Mouse (Mus musculus): ENCODE data around the gene Ces2h. TPM values are rescaled to one million over a fixed set of nuclear protein-coding genes. Genes with fewer than 3 reads are reported as not detected.

The Ces2h gene
- not detected in 2 replicates for polyA plus RNA-seq (2014; fragmentation: Nextera tagmentation; extraction: Ambion mirVana)

- no peak for DNase-seq (ENCODE audit: low spot score)
- WGBS: 82% methylated on average over 7 of the region's 7 CpGs
- no peak within 1 kb of the TSS for H3K4me3 ChIP-seq (ENCODE audit: low read depth, low read length)
- no peak within 1 kb of the TSS for H3K27ac ChIP-seq (replicated peaks; ENCODE audit: low read depth, low read length)
- no peak within 1 kb of the TSS for H3K9ac ChIP-seq (ENCODE audit: low read length)
- no peaks in the 10 kb centered on the region for H3K36me3 ChIP-seq (ENCODE audit: control insufficient read depth, insufficient read depth, low read length)
- ATAC-seq (ENCODE audit: insufficient number of reproducible peaks, low FRiP score, low TSS enrichment, low read depth): no peak
- H3K27me3 ChIP-seq (ENCODE audit: control insufficient read depth, insufficient read depth, low read length): no peaks in the 10 kb centered on the region
- H3K4me1 ChIP-seq (ENCODE audit: control insufficient read depth, insufficient read depth, low read length): no peaks in the 10 kb centered on the region
- no peaks in the 10 kb centered on the region for H3K9me3 ChIP-seq (ENCODE audit: control insufficient read depth, low read length)
- no peak within 1 kb of the TSS for H3K4me2 ChIP-seq (ENCODE audit: low read depth, severe bottlenecking)
Observed at GRCm38 (mm10) chr8:105000586-105000985, at the start of gene Ces2h. Ces2h (plus strand) TSS chr8:105000853.

GRCm38 (mm10) chr8:104961537-104961961 is 39.1 kb upstream of the Ces2h start, which contains the start of gene Ces2g:
Ces2g (plus strand) TSS chr8:104961718.
- Histone ChIP-seq H3K27ac (replicated peaks; ENCODE audit: low read depth, low read length) (no peak within 1 kb of the TSS), H3K9me3 (ENCODE audit: control insufficient read depth, low read length) (no peaks in the 10 kb centered on the region), H3K9ac (ENCODE audit: low read length) (no peak within 1 kb of the TSS), H3K4me2 (ENCODE audit: low read depth, severe bottlenecking) (no peak within 1 kb of the TSS), H3K27me3 (ENCODE audit: control insufficient read depth, insufficient read depth, low read length) (no peaks in the 10 kb centered on the region), H3K4me3 (ENCODE audit: low read depth, low read length) (no peak within 1 kb of the TSS), H3K36me3 (ENCODE audit: control insufficient read depth, insufficient read depth, low read length) (no peaks in the 10 kb centered on the region), H3K4me1 (ENCODE audit: control insufficient read depth, insufficient read depth, low read length) (no peaks in the 10 kb centered on the region)
- 70% methylated on average over 5 of the region's 5 CpGs for WGBS
- DNase-seq (ENCODE audit: low spot score) (no peak), ATAC-seq (ENCODE audit: insufficient number of reproducible peaks, low FRiP score, low TSS enrichment, low read depth) (no peak)

GRCm38 (mm10) chr8:104962229-104962901 is 38.3 kb upstream of the Ces2h start:
- Histone ChIP-seq H3K27ac (replicated peaks; ENCODE audit: low read depth, low read length) (no peak overlapping the region), H3K36me3 (ENCODE audit: control insufficient read depth, insufficient read depth, low read length) (no peaks in the 10 kb centered on the region), H3K4me3 (ENCODE audit: low read depth, low read length) (no peak overlapping the region), H3K4me2 (ENCODE audit: low read depth, severe bottlenecking) (no peak overlapping the region), H3K4me1 (ENCODE audit: control insufficient read depth, insufficient read depth, low read length) (no peaks in the 10 kb centered on the region), H3K9ac (ENCODE audit: low read length) (no peak overlapping the region), H3K9me3 (ENCODE audit: control insufficient read depth, low read length) (no peaks in the 10 kb centered on the region), H3K27me3 (ENCODE audit: control insufficient read depth, insufficient read depth, low read length) (no peaks in the 10 kb centered on the region)
- DNase-seq (ENCODE audit: low spot score) (no peak), ATAC-seq (ENCODE audit: insufficient number of reproducible peaks, low FRiP score, low TSS enrichment, low read depth) (no peak)
- 74% methylated on average over 8 of the region's 8 CpGs for WGBS

GRCm38 (mm10) chr8:104963375-104963894 is 37.2 kb upstream of the Ces2h start:
- ATAC-seq (ENCODE audit: insufficient number of reproducible peaks, low FRiP score, low TSS enrichment, low read depth) (no peak), DNase-seq (ENCODE audit: low spot score) (no peak)
- Histone ChIP-seq H3K4me1 (ENCODE audit: control insufficient read depth, insufficient read depth, low read length) (no peaks in the 10 kb centered on the region), H3K9me3 (ENCODE audit: control insufficient read depth, low read length) (no peaks in the 10 kb centered on the region), H3K36me3 (ENCODE audit: control insufficient read depth, insufficient read depth, low read length) (no peaks in the 10 kb centered on the region), H3K27me3 (ENCODE audit: control insufficient read depth, insufficient read depth, low read length) (no peaks in the 10 kb centered on the region), H3K9ac (ENCODE audit: low read length) (no peak overlapping the region), H3K4me2 (ENCODE audit: low read depth, severe bottlenecking) (no peak overlapping the region), H3K4me3 (ENCODE audit: low read depth, low read length) (no peak overlapping the region), H3K27ac (replicated peaks; ENCODE audit: low read depth, low read length) (no peak overlapping the region)
- 88% methylated on average over 4 of the region's 4 CpGs for WGBS

DNA sequence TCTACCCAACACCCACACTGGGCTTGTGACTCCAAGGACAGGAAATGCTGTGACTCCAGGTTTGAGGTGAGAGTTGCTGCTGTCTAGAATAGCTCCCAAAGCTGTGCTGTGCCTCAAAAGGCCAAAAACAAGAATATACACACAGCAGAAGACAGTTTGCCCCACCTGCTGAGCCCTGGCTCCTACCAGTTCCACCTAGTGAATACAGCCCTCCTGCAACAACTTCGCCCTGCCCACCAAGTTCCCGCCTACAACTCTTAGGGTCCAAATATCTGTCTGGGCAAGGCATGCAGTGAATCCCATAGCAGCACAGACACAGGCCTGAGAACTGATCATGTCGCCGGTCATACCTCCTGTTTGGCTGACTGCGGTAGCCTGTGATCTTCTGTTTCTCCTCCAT is 16.5 kb upstream of the Ces2h start:
- H3K27me3 ChIP-seq (ENCODE audit: control insufficient read depth, insufficient read depth, low read length): no peaks in the 10 kb centered on the region
- ATAC-seq (ENCODE audit: insufficient number of reproducible peaks, low FRiP score, low TSS enrichment, low read depth) (no peak), DNase-seq (ENCODE audit: low spot score) (no peak)
- no peak overlapping the region for H3K9ac ChIP-seq (ENCODE audit: low read length)
- 89% methylated on average over 5 of the region's 5 CpGs for WGBS
- no peaks in the 10 kb centered on the region for H3K36me3 ChIP-seq (ENCODE audit: control insufficient read depth, insufficient read depth, low read length)
- H3K4me2 ChIP-seq (ENCODE audit: low read depth, severe bottlenecking): no peak overlapping the region
- no peak overlapping the region for H3K4me3 ChIP-seq (ENCODE audit: low read depth, low read length)
- H3K4me1 ChIP-seq (ENCODE audit: control insufficient read depth, insufficient read depth, low read length): no peaks in the 10 kb centered on the region
- no peaks in the 10 kb centered on the region for H3K9me3 ChIP-seq (ENCODE audit: control insufficient read depth, low read length)
- no peak overlapping the region for H3K27ac ChIP-seq (replicated peaks; ENCODE audit: low read depth, low read length)

DNA sequence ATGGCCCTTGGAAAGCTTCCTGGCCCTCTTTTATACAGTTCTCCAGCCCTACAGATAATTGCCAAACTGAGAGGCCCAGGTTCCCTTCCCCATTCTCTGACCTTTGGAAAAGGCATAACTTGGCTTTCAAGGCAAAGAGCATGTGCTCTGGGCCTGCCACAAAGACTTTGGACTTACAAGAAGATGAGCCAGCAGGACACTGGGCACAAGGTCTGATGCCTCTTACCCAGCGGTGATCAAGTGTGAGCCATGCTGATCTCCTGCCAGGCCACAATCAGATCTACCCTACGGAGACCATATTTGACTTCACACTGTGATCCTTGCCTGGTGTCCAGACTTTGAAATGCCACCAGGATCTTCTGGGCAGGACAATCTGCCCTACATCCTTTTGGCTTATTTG is 15.7 kb upstream of the Ces2h start:
- Histone ChIP-seq H3K4me2 (ENCODE audit: low read depth, severe bottlenecking) (no peak overlapping the region), H3K27me3 (ENCODE audit: control insufficient read depth, insufficient read depth, low read length) (no peaks in the 10 kb centered on the region), H3K9ac (ENCODE audit: low read length) (no peak overlapping the region), H3K36me3 (ENCODE audit: control insufficient read depth, insufficient read depth, low read length) (no peaks in the 10 kb centered on the region), H3K9me3 (ENCODE audit: control insufficient read depth, low read length) (no peaks in the 10 kb centered on the region), H3K27ac (replicated peaks; ENCODE audit: low read depth, low read length) (no peak overlapping the region), H3K4me1 (ENCODE audit: control insufficient read depth, insufficient read depth, low read length) (no peaks in the 10 kb centered on the region), H3K4me3 (ENCODE audit: low read depth, low read length) (no peak overlapping the region)
- WGBS: 90% methylated on average over 2 of the region's 2 CpGs
- no peak for DNase-seq (ENCODE audit: low spot score)
- no peak for ATAC-seq (ENCODE audit: insufficient number of reproducible peaks, low FRiP score, low TSS enrichment, low read depth)

GRCm38 (mm10) chr8:104998191-104998590 is 2.5 kb upstream of the Ces2h start:
- H3K9me3 ChIP-seq (ENCODE audit: control insufficient read depth, low read length): no peaks in the 10 kb centered on the region
- H3K27me3 ChIP-seq (ENCODE audit: control insufficient read depth, insufficient read depth, low read length): no peaks in the 10 kb centered on the region
- no peak for DNase-seq (ENCODE audit: low spot score)
- H3K27ac ChIP-seq (replicated peaks; ENCODE audit: low read depth, low read length): no peak overlapping the region
- no peak for ATAC-seq (ENCODE audit: insufficient number of reproducible peaks, low FRiP score, low TSS enrichment, low read depth)
- no peak overlapping the region for H3K4me2 ChIP-seq (ENCODE audit: low read depth, severe bottlenecking)
- H3K4me3 ChIP-seq (ENCODE audit: low read depth, low read length): no peak overlapping the region
- no peaks in the 10 kb centered on the region for H3K36me3 ChIP-seq (ENCODE audit: control insufficient read depth, insufficient read depth, low read length)
- no peak overlapping the region for H3K9ac ChIP-seq (ENCODE audit: low read length)
- H3K4me1 ChIP-seq (ENCODE audit: control insufficient read depth, insufficient read depth, low read length): no peaks in the 10 kb centered on the region
- WGBS: 79% methylated on average over 6 of the region's 6 CpGs

DNA sequence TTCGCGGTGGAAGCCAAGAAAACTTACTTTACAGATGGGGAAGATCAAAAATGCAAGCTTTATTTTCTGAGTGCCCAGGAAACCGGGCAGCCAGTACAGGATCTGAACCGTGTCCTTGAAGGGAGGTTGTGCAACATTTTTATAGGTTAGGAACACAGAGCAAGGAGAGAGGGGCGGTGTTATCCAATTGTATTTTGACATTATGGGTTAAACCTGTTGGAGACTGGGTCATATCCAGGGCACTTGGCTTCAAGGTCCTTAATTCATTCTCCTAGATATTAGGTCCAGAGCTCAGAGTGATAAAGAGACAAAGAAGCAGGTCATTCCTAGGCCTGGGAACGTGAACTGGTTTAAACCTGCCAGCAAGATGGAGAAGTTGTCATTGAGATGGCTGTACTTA is 1.5 kb upstream of the Ces2h start:
- no peak overlapping the region for H3K4me3 ChIP-seq (ENCODE audit: low read depth, low read length)
- H3K4me2 ChIP-seq (ENCODE audit: low read depth, severe bottlenecking): no peak overlapping the region
- ATAC-seq (ENCODE audit: insufficient number of reproducible peaks, low FRiP score, low TSS enrichment, low read depth): no peak
- no peak overlapping the region for H3K9ac ChIP-seq (ENCODE audit: low read length)
- H3K27ac ChIP-seq (replicated peaks; ENCODE audit: low read depth, low read length): no peak overlapping the region
- no peaks in the 10 kb centered on the region for H3K4me1 ChIP-seq (ENCODE audit: control insufficient read depth, insufficient read depth, low read length)
- 86% methylated on average over 6 of the region's 6 CpGs for WGBS
- no peak for DNase-seq (ENCODE audit: low spot score)
- no peaks in the 10 kb centered on the region for H3K27me3 ChIP-seq (ENCODE audit: control insufficient read depth, insufficient read depth, low read length)
- no peaks in the 10 kb centered on the region for H3K36me3 ChIP-seq (ENCODE audit: control insufficient read depth, insufficient read depth, low read length)
- no peaks in the 10 kb centered on the region for H3K9me3 ChIP-seq (ENCODE audit: control insufficient read depth, low read length)

GRCm38 (mm10) chr8:105010000-105010399 is 9.3 kb downstream of the Ces2h start:
- ATAC-seq (ENCODE audit: insufficient number of reproducible peaks, low FRiP score, low TSS enrichment, low read depth): no peak
- Histone ChIP-seq H3K9me3 (ENCODE audit: control insufficient read depth, low read length) (no peaks in the 10 kb centered on the region), H3K27me3 (ENCODE audit: control insufficient read depth, insufficient read depth, low read length) (no peaks in the 10 kb centered on the region), H3K27ac (replicated peaks; ENCODE audit: low read depth, low read length) (no peak overlapping the region), H3K9ac (ENCODE audit: low read length) (no peak overlapping the region), H3K36me3 (ENCODE audit: control insufficient read depth, insufficient read depth, low read length) (no peaks in the 10 kb centered on the region), H3K4me2 (ENCODE audit: low read depth, severe bottlenecking) (no peak overlapping the region), H3K4me1 (ENCODE audit: control insufficient read depth, insufficient read depth, low read length) (no peaks in the 10 kb centered on the region), H3K4me3 (ENCODE audit: low read depth, low read length) (no peak overlapping the region)
- 92% methylated on average over 2 of the region's 2 CpGs for WGBS
- no peak for DNase-seq (ENCODE audit: low spot score)
